Mouse (Mus musculus) megakaryocyte, embryonic 14.5 days (primary cell): Measurements from ENCODE around the gene Mthfd1l.

Experiments used
- FLI1 ChIP-seq: IDR thresholded peaks from 2 replicates; pipeline ENCODE4 v1.6.1; 2012; ENCODE audit warnings: low read length, inconsistent platforms, mixed read lengths
- GATA1 ChIP-seq: IDR thresholded peaks from 3 replicates; pipeline ENCODE4 v1.6.1; 2012; ENCODE audit warnings: mixed read lengths, low read length, inconsistent platforms, borderline replicate concordance

GRCm38 (mm10) chr10:4112611-4113327, 139.9 kb downstream of the Mthfd1l start:
- TF ChIP-seq GATA1 (no peak), FLI1 (no peak)
